Mouse (Mus musculus) midbrain, embryonic 15.5 days (tissue): ENCODE results near the gene Spred2. TPM values are rescaled to one million over a fixed set of nuclear protein-coding genes. Genes with fewer than 3 reads are reported as not detected.

Experiments used
- ATAC-seq: fragments of 200-750 bp; cut with Nextera tagmentation; replicated peaks from 2 replicates; pipeline ENCODE4 v1.8.0; 2017; ENCODE audit warnings: moderate TSS enrichment
- H3K27ac ChIP-seq: fragments of 300-500 bp; sonication (generic); 2 replicates; pipeline ENCODE4 v1.5.1; 2015; ENCODE audit warnings: mild to moderate bottlenecking, inconsistent platforms
- H3K27me3 ChIP-seq: fragments of 300-500 bp; sonication (generic); replicated peaks from 2 replicates; pipeline ENCODE4 v1.6.1; 2015; ENCODE audit warnings: inconsistent platforms
- H3K36me3 ChIP-seq: fragments of 300-500 bp; sonication (generic); replicated peaks from 2 replicates; pipeline ENCODE4 v1.6.1; 2015; ENCODE audit warnings: inconsistent platforms
- H3K4me1 ChIP-seq: fragments of 300-500 bp; sonication (generic); 2 replicates; pipeline ENCODE4 v1.6.1; 2015; ENCODE audit warnings: inconsistent platforms
- H3K4me2 ChIP-seq: fragments of 300-500 bp; sonication (generic); 2 replicates; pipeline ENCODE4 v1.6.1; 2015; ENCODE audit warnings: inconsistent platforms, mild to moderate bottlenecking, moderate library complexity
- H3K4me3 ChIP-seq: fragments of 300-500 bp; sonication (generic); 2 replicates; pipeline ENCODE4 v1.5.1; 2015; ENCODE audit warnings: mild to moderate bottlenecking, inconsistent platforms
- H3K9ac ChIP-seq: fragments of 300-500 bp; sonication (generic); 2 replicates; pipeline ENCODE4 v1.6.1; 2015; ENCODE audit warnings: mild to moderate bottlenecking, inconsistent platforms
- H3K9me3 ChIP-seq: fragments of 300-500 bp; sonication (generic); 2 replicates; pipeline ENCODE4 v1.6.1; 2016; ENCODE audit warnings: inconsistent platforms
- WGBS: fragments of 180-500 bp; shearing (Covaris S2); methylation state at CpG from one replicate; pipeline ENCODE4 v1.1.7; 2015; ENCODE audit warnings: mixed read lengths; 5-methylcytosine and 5-hydroxymethylcytosine counted together
- polyA plus RNA-seq: library from polyadenylated mRNA; unstranded; fragments of >200 nt; fragmentation: Nextera tagmentation; extraction: Ambion mirVana; gene quantifications from 2 replicates; pipeline ENCODE4 v1.2.1, GENCODE M21; 2015

The Spred2 gene
- polyA plus RNA-seq = 6.1 and 6.2 TPM in 2 replicates

GRCm38 (mm10) chr11:19923888-19924756, at the start of gene Spred2:
Gene Spred2, plus strand, starts transcription at chr11:19924375.
- peak within 1 kb of the TSS; percentile 83 for H3K9ac ChIP-seq
- under 1% methylated on average over 57 of the region's 57 CpGs for WGBS
- H3K36me3 ChIP-seq = no peaks in the 10 kb centered on the region
- peak within 1 kb of the TSS; percentile 69 for H3K4me2 ChIP-seq
- no peaks in the 10 kb centered on the region for H3K9me3 ChIP-seq
- peak within 1 kb of the TSS; percentile 56 for H3K4me3 ChIP-seq
- H3K4me1 ChIP-seq = peaks cover 29% of the 10 kb centered on the region
- H3K27ac ChIP-seq = peak within 1 kb of the TSS; percentile 93
- peak; percentile 64 for ATAC-seq
- no peaks in the 10 kb centered on the region for H3K27me3 ChIP-seq

DNA sequence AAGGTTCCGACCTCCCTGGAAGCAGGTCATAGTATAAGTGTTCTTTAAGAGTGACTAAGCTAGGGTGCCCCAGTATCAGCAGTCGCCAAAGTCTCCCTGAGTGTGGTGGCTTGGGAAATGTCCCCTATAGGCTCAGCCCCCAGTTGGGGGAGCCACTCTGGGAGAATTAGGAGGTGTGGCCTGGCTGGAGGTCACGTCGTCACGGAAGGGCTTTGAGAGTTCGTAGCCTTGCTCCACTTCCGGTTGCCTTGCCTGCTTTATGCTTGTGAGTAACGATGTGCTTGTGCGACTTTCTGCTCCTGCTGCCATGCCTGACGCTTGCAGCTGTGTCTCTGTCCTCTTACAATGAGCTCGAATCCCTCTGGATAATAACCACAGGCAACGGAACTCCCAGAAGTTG, 48.6 kb upstream of the Spred2 start:
- Histone ChIP-seq H3K36me3 (no peaks in the 10 kb centered on the region), H3K4me2 (no peak overlapping the region; the same call in 1 of the 2 replicates), H3K27me3 (no peaks in the 10 kb centered on the region), H3K4me1 (no peaks in the 10 kb centered on the region), H3K27ac (no peak overlapping the region), H3K9ac (no peak overlapping the region), H3K9me3 (no peaks in the 10 kb centered on the region), H3K4me3 (no peak overlapping the region)
- ATAC-seq = no peak
- WGBS = 40% methylated on average over 12 of the region's 12 CpGs

GRCm38 (mm10) chr11:19875964-19876363, 48.2 kb upstream of the Spred2 start:
- 62% methylated on average over 5 of the region's 5 CpGs for WGBS
- no peaks in the 10 kb centered on the region for H3K9me3 ChIP-seq
- H3K4me1 ChIP-seq = no peaks in the 10 kb centered on the region
- no peak overlapping the region for H3K27ac ChIP-seq
- no peak for ATAC-seq
- no peaks in the 10 kb centered on the region for H3K27me3 ChIP-seq
- H3K9ac ChIP-seq = no peak overlapping the region
- H3K36me3 ChIP-seq = no peaks in the 10 kb centered on the region
- no peak overlapping the region; the same call in 1 of the 2 replicates for H3K4me2 ChIP-seq
- no peak overlapping the region for H3K4me3 ChIP-seq

GRCm38 (mm10) chr11:19877239-19877915, 46.8 kb upstream of the Spred2 start:
- H3K9ac ChIP-seq = no peak overlapping the region
- no peaks in the 10 kb centered on the region for H3K9me3 ChIP-seq
- H3K27ac ChIP-seq = no peak overlapping the region
- H3K4me2 ChIP-seq = no peak overlapping the region
- no peak for ATAC-seq
- no peaks in the 10 kb centered on the region for H3K27me3 ChIP-seq
- H3K4me1 ChIP-seq = no peaks in the 10 kb centered on the region
- 53% methylated on average over 4 of the region's 4 CpGs for WGBS
- H3K36me3 ChIP-seq = no peaks in the 10 kb centered on the region
- H3K4me3 ChIP-seq = no peak overlapping the region

DNA sequence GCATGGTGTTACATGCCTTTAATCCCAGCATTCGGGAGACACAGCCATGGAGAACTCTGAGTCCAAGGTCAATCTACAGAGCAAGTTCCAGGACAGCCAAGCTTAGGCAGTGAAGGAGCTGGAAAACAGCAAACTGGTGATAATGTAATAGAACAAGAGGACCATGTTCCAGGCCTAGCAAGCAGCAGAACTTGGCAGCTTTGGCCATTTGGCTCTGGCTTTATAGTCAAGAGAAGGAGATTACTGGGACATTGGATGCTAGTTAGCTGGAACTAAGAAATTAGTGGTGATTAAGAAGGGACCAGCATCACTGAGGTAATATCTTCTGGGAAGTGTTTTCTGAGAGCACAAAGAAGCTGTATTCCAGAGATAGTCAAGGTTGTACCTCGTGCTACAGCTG, 42.8 kb upstream of the Spred2 start:
- Histone ChIP-seq H3K36me3 (no peaks in the 10 kb centered on the region), H3K27ac (no peak overlapping the region), H3K4me1 (no peaks in the 10 kb centered on the region), H3K9ac (no peak overlapping the region), H3K4me3 (no peak overlapping the region), H3K4me2 (no peak overlapping the region), H3K9me3 (no peaks in the 10 kb centered on the region), H3K27me3 (no peaks in the 10 kb centered on the region)
- no peak for ATAC-seq
- 96% methylated on average over 2 of the region's 2 CpGs for WGBS

- Histone ChIP-seq H3K4me2 (no peak overlapping the region), H3K9me3 (no peaks in the 10 kb centered on the region), H3K27ac (no peak overlapping the region), H3K36me3 (no peaks in the 10 kb centered on the region), H3K4me3 (no peak overlapping the region), H3K9ac (no peak overlapping the region), H3K27me3 (no peaks in the 10 kb centered on the region), H3K4me1 (no peaks in the 10 kb centered on the region)
- WGBS = 65% methylated on average over 6 of the region's 6 CpGs
- ATAC-seq = no peak
Measured at GRCm38 (mm10) chr11:19890700-19891406, 33.3 kb upstream of the Spred2 start.

DNA sequence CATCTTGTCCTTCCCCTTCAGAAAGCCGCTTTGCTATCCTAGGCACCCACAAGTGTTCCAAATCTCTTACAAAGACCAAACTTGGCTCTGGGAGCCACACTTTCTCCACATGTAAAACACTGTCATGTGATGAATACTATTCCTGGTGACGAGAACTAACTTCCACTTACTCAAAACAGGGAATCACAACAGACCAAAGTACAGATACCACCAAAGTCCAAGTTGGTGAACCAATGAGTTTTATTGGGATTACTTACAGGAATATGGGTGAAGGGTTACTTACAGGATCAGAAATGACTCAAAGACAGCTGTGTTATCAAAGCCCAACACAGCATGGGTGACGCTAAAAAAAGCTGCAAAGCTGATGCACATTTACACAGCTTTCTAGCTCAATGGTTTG, 30.9 kb upstream of the Spred2 start:
- no peaks in the 10 kb centered on the region for H3K27me3 ChIP-seq

DNA sequence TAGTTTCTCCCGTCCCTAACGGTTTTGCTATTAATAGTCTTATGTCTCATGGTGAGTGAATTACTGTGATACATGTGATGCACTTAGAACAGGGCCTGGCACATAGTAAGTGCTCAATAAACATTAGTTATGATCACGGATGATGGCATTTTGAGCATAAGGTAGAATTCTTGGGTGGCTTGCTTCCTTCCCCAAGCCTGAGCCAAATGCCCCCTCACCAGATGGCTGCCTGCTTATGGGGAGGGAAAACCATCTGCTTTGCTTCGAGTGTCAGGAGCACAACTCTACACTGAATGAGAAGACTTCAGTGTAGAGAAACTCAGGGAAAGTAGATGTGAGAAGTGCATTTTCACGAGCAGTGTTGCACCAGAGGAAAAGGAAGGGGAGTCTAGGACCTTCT, 24.6 kb upstream of the Spred2 start:
- H3K4me1 ChIP-seq = no peaks in the 10 kb centered on the region
- no peaks in the 10 kb centered on the region for H3K9me3 ChIP-seq
- H3K4me3 ChIP-seq = no peak overlapping the region
- no peak for ATAC-seq
- H3K9ac ChIP-seq = no peak overlapping the region
- H3K4me2 ChIP-seq = no peak overlapping the region
- H3K36me3 ChIP-seq = no peaks in the 10 kb centered on the region
- no peaks in the 10 kb centered on the region for H3K27me3 ChIP-seq
- H3K27ac ChIP-seq = no peak overlapping the region
- 84% methylated on average over 5 of the region's 5 CpGs for WGBS

More for the DNA sequence above, 30.9 kb upstream of the Spred2 start:
- WGBS = 86% methylated on average over 3 of the region's 3 CpGs
- no peak for ATAC-seq
- Histone ChIP-seq H3K4me2 (no peak overlapping the region), H3K9ac (no peak overlapping the region), H3K36me3 (no peaks in the 10 kb centered on the region), H3K4me1 (no peaks in the 10 kb centered on the region), H3K27ac (no peak overlapping the region), H3K4me3 (no peak overlapping the region), H3K9me3 (no peaks in the 10 kb centered on the region)

DNA sequence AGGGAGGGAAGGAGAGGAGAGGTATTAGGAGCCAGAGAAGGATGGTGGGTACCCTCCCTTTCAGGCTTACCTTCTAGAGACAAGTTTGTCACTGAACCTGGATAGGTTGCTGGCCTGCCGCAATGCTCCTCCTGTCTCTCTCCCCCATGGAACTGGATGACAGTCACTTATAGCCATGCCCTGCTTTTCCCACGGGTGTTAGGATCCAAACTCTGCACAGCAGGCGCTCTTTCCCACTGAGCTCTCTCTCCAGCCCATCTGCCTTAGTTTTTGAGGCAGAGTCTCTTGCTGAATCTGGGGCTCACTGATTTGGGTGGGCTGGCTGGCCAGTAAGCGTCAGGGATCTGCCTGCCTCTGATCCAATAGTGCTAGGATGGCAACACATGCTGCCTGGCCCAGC, 23.5 kb upstream of the Spred2 start:
- 69% methylated on average over 4 of the region's 4 CpGs for WGBS
- no peaks in the 10 kb centered on the region for H3K4me1 ChIP-seq

GRCm38 (mm10) chr11:19911216-19911615, 13.0 kb upstream of the Spred2 start:
- Histone ChIP-seq H3K4me1 (no peaks in the 10 kb centered on the region), H3K27ac (no peak overlapping the region)

More for the DNA sequence above, 23.5 kb upstream of the Spred2 start:
- H3K36me3 ChIP-seq = no peaks in the 10 kb centered on the region
- ATAC-seq = no peak
- no peak overlapping the region for H3K4me3 ChIP-seq
- H3K4me2 ChIP-seq = no peak overlapping the region
- H3K9ac ChIP-seq = no peak overlapping the region
- no peaks in the 10 kb centered on the region for H3K9me3 ChIP-seq
- H3K27ac ChIP-seq = no peak overlapping the region
- H3K27me3 ChIP-seq = no peaks in the 10 kb centered on the region

GRCm38 (mm10) chr11:19912179-19912578, 12.0 kb upstream of the Spred2 start:
- ATAC-seq = no peak
- H3K36me3 ChIP-seq = no peaks in the 10 kb centered on the region
- H3K4me3 ChIP-seq = no peak overlapping the region
- H3K27ac ChIP-seq = no peak overlapping the region
- 0 out of 2 replicates have a peak, but pooled peaks cover 3% of the 10 kb centered on the region for H3K27me3 ChIP-seq
- WGBS = 92% methylated on average over 6 of the region's 6 CpGs
- H3K4me1 ChIP-seq = no peaks in the 10 kb centered on the region
- peaks cover 11% of the 10 kb centered on the region for H3K9me3 ChIP-seq
- H3K9ac ChIP-seq = no peak overlapping the region
- no peak overlapping the region for H3K4me2 ChIP-seq

More at GRCm38 (mm10) chr11:19911216-19911615, 13.0 kb upstream of the Spred2 start:
- no peak for ATAC-seq
- no peak overlapping the region for H3K4me3 ChIP-seq
- H3K9me3 ChIP-seq = peaks cover 14% of the 10 kb centered on the region
- H3K4me2 ChIP-seq = no peak overlapping the region
- no peak overlapping the region for H3K9ac ChIP-seq
- H3K36me3 ChIP-seq = no peaks in the 10 kb centered on the region
- H3K27me3 ChIP-seq = no peaks in the 10 kb centered on the region
- WGBS = 89% methylated on average over 3 of the region's 3 CpGs

- Histone ChIP-seq H3K9me3 (peaks cover 7% of the 10 kb centered on the region; the same call in 1 of the 2 replicates), H3K36me3 (no peaks in the 10 kb centered on the region), H3K9ac (no peak overlapping the region), H3K4me3 (no peak overlapping the region), H3K27ac (no peak overlapping the region), H3K4me2 (no peak overlapping the region), H3K4me1 (no peaks in the 10 kb centered on the region), H3K27me3 (0 out of 2 replicates have a peak, but pooled peaks cover 3% of the 10 kb centered on the region)
- ATAC-seq = no peak
- 95% methylated on average over 5 of the region's 5 CpGs for WGBS
Measured at GRCm38 (mm10) chr11:19912661-19913060, 11.5 kb upstream of the Spred2 start.
